Mouse (Mus musculus): ENCODE data around the gene Tymp.

GRCm38 (mm10) chr15:89336422-89336821 is 40.4 kb downstream of the Tymp start:
- TF ChIP-seq CTCF (IDR thresholded peaks at IDR 0.05; ENCODE audit: control insufficient read depth, insufficient read depth, insufficient read length) (no peak), MYOG (IDR thresholded peaks at IDR 0.05; ENCODE audit: control insufficient read depth, extremely low read depth, insufficient read length) (no peak), USF1 (IDR thresholded peaks at IDR 0.05; ENCODE audit: low read depth) (no peak), FOSL1 (IDR thresholded peaks at IDR 0.05; ENCODE audit: insufficient read depth, low read length, poor library complexity, severe bottlenecking) (no peak), MAX (IDR thresholded peaks at IDR 0.05) (no peak)

Measured in C2C12 (cell line).